Mouse (Mus musculus): ENCODE measurements around the gene Ebp. TPM values are rescaled to one million over a fixed set of nuclear protein-coding genes. Genes with fewer than 3 reads are reported as not detected.

Gene Ebp
- polyA plus RNA-seq, 1 experiment from 2014 or later: 21.7 TPM

DNA sequence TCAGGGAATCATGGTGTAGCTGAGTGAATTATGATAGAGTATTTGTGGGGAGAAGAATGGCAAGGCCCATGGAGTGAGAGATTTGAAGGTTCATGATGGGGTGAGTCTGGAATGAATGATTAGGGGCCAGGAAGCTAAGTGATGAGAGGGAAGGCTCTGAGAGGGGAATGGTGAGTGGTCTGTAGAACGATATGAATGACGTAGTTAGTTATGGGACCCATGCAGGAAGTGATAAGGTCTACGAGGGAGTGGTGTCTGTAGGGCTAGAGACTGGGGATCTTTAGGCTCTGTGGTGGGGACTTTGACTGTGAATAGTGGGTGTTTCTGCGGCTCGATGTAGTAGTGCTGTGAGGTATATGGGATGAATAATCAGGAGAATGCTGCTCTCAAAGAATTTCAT, 13.7 kb downstream of the Ebp start:
- H3K4me3 ChIP-seq: no peak overlapping the region
- WGBS: 88% methylated on average over 5 of the region's 5 CpGs

DNA sequence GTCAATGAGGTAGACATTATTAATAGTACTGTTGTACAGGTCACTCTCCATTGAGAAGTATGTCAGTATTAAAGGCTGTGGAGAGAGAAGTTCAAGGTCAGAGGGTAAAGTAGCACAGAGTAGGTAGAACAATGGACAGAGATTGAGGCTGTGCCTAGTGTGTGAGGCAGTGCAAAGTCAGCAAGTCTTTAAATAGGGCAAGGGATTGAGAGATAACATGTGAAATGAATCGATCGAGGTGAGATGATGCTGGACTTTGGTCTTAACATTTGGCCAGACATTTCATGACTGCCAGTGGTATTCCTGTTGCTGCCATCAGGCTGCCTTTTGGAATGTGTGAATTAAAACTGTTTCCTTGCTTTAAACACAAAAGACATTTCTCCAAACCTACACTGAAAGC, 14.4 kb downstream of the Ebp start:
- Histone ChIP-seq H3K9me3 (no peaks in the 10 kb centered on the region), H3K4me2 (replicated peaks) (no peak overlapping the region), H3K4me3 (no peak overlapping the region), H3K27me3 (no peaks in the 10 kb centered on the region), H3K4me1 (peaks cover 7% of the 10 kb centered on the region), H3K27ac (replicated peaks) (no peak overlapping the region), H3K36me3 (no peaks in the 10 kb centered on the region), H3K9ac (replicated peaks) (no peak overlapping the region)
- 96% methylated on average over 2 of the region's 2 CpGs for WGBS
- no peak for ATAC-seq (replicated peaks)

More for the DNA sequence above, 13.7 kb downstream of the Ebp start:
- H3K9ac ChIP-seq (replicated peaks): no peak overlapping the region
- peaks cover 3% of the 10 kb centered on the region for H3K4me1 ChIP-seq
- H3K27ac ChIP-seq (replicated peaks): no peak overlapping the region
- no peaks in the 10 kb centered on the region for H3K9me3 ChIP-seq
- ATAC-seq (replicated peaks): no peak
- no peaks in the 10 kb centered on the region for H3K27me3 ChIP-seq
- no peaks in the 10 kb centered on the region for H3K36me3 ChIP-seq
- no peak overlapping the region for H3K4me2 ChIP-seq (replicated peaks)

DNA sequence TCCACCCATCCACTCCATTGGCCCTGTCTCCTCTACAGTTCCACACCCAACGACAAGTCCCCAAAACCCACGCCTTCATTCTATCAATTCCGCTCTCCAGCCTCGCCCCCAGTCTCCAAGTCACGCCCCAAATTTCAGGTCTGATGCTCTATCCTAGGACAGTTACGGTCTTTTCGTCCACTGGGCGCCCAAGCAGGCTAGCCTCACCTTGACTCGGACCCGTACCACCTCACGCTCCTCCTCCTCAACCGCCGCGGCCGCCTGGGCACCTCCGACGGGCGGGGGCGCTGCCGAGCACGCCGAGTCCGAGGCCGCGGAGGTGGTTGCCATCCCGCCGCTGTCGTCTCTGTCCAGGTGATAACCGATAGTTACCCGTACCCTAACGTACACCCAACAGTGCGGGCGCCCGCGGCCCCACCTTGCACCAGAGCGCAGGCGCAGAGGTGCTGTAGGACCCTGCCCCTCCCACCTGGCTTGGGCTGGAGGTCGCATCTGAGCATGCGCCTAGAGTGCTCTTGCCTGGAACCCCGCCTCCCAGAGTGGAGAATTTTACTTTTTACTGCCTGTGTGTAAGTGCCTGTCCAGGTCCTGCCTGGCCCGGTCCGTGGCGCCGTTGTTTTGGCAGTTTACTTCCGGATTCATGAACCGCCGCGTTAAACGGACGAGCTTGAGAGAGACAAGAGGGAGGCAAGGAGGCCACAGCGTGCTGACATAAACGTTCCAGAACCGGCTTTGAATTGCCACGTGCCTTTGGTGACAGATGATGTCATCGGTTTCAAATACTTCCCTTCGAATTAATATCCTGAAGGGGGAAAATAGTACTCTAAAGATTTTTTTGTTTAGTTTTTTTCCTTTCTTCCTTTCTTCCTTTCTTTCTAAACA, 17.6 kb downstream of the Ebp start, which contains the start of gene Tbc1d25:
Tbc1d25 (minus strand) TSS at position 678 of the 882 bp plus-strand sequence.
- Histone ChIP-seq H3K4me2 (replicated peaks) (peak within 1 kb of the TSS; percentile 51), H3K4me1 (peaks cover 7% of the 10 kb centered on the region), H3K4me3 (peak within 1 kb of the TSS; percentile 70), H3K27ac (replicated peaks) (peak within 1 kb of the TSS; percentile 46; the same call in 1 of the 2 replicates), H3K9me3 (no peaks in the 10 kb centered on the region), H3K9ac (replicated peaks) (peak within 1 kb of the TSS; percentile 65), H3K36me3 (no peaks in the 10 kb centered on the region), H3K27me3 (no peaks in the 10 kb centered on the region)
- 14% methylated on average over 56 of the region's 56 CpGs for WGBS
- peak; percentile 96 for ATAC-seq (replicated peaks)

DNA sequence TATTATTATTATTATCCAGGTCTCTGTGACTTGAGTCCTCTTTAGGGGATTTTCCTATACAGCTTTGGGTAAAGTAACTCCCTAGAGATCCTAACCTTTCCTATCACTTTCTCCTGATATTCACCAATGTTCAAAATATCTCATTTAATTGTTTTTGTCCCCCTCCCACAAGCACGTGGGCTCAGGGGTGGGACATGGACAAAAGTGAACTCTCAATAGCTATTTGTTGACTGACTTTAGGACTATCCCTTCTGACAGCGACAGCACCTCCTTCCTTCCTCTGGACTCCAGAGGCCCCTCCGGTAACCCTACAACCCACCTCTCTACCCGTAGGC, 18.2 kb downstream of the Ebp start:
- no peaks in the 10 kb centered on the region for H3K36me3 ChIP-seq
- no peak for ATAC-seq (replicated peaks)
- peak overlapping the region; percentile 51 for H3K4me2 ChIP-seq (replicated peaks)
- peaks cover 7% of the 10 kb centered on the region for H3K4me1 ChIP-seq
- no peaks in the 10 kb centered on the region for H3K27me3 ChIP-seq
- H3K9ac ChIP-seq (replicated peaks): peak overlapping the region; percentile 65
- WGBS: 17% methylated on average over 4 of the region's 4 CpGs
- H3K4me3 ChIP-seq: peak overlapping the region; percentile 70
- H3K9me3 ChIP-seq: no peaks in the 10 kb centered on the region
- no peak overlapping the region for H3K27ac ChIP-seq (replicated peaks)

DNA sequence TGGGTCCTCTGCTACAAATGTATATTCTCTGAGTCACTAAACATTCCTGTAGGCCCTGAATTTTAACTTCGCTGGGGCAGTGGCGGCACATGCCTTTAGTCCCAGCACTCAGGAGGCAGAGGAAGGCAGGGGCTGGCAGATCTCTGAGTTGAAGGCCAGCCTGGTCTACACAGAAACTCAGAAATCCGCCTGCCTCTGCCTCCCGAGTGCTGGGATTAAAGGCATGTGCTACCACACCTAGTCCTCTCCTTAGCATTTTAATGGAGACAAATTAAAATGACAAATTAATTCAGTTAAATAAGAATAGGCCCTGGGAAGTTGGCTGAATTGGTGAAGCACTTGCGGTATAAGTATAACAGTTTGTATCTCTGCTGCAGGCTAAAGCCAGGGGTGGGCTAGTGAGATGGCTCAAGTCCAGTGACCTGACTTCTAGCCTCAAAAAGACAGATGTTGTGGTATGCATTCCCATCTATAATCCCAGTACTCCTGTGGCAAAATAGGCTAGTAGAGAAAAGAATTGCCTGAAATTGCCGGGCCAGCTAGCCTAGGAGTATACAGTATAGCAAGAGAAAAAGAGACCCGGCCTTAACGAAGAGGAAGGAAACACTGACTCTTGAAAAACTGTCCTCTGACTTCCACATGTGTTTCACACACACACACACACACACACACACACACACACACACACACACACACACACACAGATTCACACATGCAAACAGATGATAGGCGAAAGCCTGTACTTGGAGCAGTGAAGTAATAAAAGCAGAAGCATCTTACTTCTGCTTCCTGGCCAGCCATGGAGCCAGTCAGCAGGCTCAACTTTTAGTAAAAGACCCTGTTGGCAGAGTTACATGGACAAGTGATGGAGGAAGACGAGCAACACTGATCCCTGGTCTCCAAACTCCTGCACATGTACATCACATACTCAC, 25.3 kb downstream of the Ebp start:
- 89% methylated on average over 9 of the region's 10 CpGs for WGBS
- no peak overlapping the region for H3K4me2 ChIP-seq (replicated peaks)
- H3K27ac ChIP-seq (replicated peaks): no peak overlapping the region
- no peaks in the 10 kb centered on the region for H3K9me3 ChIP-seq
- no peak for ATAC-seq (replicated peaks)
- no peaks in the 10 kb centered on the region for H3K27me3 ChIP-seq
- no peaks in the 10 kb centered on the region for H3K4me1 ChIP-seq
- no peaks in the 10 kb centered on the region for H3K36me3 ChIP-seq
- no peak overlapping the region for H3K4me3 ChIP-seq
- no peak overlapping the region for H3K9ac ChIP-seq (replicated peaks)

DNA sequence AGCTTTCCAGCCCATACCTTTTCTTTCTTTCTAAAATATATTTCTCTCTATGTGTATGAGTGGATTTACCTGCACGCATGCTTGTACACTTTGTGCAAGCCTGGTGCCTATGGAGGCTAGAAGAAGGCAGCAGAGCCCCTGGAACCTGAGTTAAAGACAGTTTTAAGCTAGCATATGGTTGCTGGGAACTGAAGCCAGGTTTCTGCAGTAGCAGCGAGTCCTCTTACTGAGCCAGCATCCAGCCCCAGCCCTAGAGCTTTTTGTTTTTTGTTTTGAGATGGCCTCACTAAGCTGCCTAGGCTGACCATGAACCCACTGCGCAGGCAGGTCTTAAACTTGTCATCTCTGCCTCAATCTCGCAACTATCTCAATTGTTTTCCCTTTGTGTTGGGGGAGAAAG, 28.8 kb downstream of the Ebp start:
- Histone ChIP-seq H3K27ac (replicated peaks) (no peak overlapping the region), H3K36me3 (0 out of 2 replicates have a peak, but pooled peaks cover under 1% of the 10 kb centered on the region), H3K27me3 (no peaks in the 10 kb centered on the region), H3K9ac (replicated peaks) (no peak overlapping the region), H3K4me3 (no peak overlapping the region), H3K9me3 (no peaks in the 10 kb centered on the region), H3K4me1 (no peaks in the 10 kb centered on the region), H3K4me2 (replicated peaks) (no peak overlapping the region)
- WGBS: 90% methylated on average over 4 of the region's 4 CpGs
- ATAC-seq (replicated peaks): no peak

DNA sequence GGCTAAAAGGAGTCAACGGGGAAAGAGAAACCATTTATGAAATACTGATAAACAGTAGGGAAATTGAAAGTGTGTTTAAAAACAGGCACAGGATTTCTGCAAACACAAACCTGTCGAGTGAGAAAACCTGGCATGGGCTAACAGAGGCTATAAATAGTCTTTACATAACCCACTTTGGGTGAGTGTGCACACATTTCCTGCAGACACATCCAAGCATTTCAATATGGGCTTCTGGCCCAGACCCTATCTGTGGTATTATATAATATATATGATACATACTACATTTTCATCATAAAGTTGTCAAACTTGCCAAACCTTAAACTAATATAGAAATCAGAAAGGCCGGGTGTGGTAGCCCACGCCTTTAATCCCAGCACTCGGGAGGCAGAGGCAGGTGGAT, 30.2 kb downstream of the Ebp start:
- ATAC-seq (replicated peaks): no peak
- Histone ChIP-seq H3K36me3 (0 out of 2 replicates have a peak, but pooled peaks cover 6% of the 10 kb centered on the region), H3K4me2 (replicated peaks) (no peak overlapping the region), H3K27ac (replicated peaks) (no peak overlapping the region), H3K9me3 (no peaks in the 10 kb centered on the region), H3K4me3 (no peak overlapping the region), H3K9ac (replicated peaks) (no peak overlapping the region), H3K4me1 (no peaks in the 10 kb centered on the region), H3K27me3 (no peaks in the 10 kb centered on the region)
- WGBS: 90% methylated on average over 5 of the region's 5 CpGs

DNA sequence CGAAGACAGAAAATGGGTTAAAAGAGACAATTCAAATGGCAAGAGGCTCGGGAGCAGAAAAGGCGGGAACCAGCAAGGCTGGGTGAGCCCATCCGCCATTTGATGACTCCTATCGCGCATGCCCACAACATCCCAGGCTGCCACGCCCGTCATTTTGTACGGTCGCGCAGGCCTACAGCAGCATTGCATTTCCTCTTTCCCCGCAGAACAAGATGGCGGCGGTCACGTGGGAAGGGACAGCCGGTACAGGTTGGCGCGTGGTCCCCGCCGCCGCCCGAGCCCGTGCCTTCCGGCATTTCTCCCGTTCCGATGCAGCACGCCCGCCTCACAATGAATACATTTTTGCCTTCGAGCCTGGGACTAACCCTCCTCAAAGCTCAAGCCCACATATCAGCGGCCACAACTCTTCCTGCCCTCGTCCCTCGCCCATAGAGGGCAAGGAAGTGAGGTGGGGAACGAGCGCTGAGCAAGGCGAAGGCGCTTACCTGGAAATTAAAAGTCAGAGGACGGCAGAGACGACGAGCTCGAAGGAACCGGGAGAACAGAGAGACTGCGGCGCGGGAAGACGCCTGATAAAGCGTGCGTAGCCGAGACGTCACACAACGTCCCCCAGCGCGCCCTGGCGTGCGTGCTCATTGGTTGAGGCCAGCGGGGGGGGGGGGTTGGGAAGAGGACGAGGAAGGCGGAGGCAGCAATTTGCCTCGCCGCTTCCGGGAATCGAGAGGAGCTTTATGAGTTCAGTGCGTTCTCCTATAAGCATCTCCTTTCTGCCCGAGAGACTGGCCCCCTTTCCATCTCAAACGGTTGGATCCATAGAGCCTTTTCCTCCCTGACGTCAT, 47.9 kb downstream of the Ebp start, which contains the start of gene Rbm3:
Rbm3 (minus strand) TSS at position 728 of the 839 bp plus-strand sequence.
- H3K9ac ChIP-seq (replicated peaks): peak within 1 kb of the TSS; percentile 85
- peak within 1 kb of the TSS; percentile 71 for H3K4me2 ChIP-seq (replicated peaks)
- peaks cover 16% of the 10 kb centered on the region for H3K4me1 ChIP-seq
- H3K4me3 ChIP-seq: peak within 1 kb of the TSS; percentile 65
- peak; percentile 96 for ATAC-seq (replicated peaks)
- H3K27ac ChIP-seq (replicated peaks): peak within 1 kb of the TSS; percentile 98
- no peaks in the 10 kb centered on the region; the same call in 1 of the 2 replicates for H3K9me3 ChIP-seq
- H3K36me3 ChIP-seq: peaks cover 18% of the 10 kb centered on the region; the same call in 1 of the 2 replicates
- H3K27me3 ChIP-seq: no peaks in the 10 kb centered on the region
- WGBS: 19% methylated on average over 64 of the region's 65 CpGs

DNA sequence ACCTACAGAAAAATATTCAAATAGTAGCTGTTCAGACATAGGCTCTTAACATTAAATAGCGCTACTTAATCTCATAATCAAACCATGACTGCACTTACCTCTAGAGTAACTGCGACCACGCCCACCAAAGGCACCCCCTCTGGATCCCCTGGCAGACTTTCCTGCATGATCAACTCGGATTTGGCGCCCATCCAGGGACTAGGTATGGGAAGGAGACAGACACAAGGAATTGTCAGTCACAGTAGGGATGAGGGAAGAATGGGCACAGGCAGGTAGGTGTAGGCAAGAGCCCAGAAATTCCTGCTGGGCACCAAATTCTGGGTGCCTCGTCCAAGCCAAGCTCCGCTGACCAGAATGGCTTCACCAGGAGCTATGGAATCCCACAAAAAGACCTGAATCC, 49.6 kb downstream of the Ebp start:
- Histone ChIP-seq H3K36me3 (peaks cover 18% of the 10 kb centered on the region), H3K9me3 (no peaks in the 10 kb centered on the region; the same call in 1 of the 2 replicates), H3K27ac (replicated peaks) (no peak overlapping the region), H3K4me2 (replicated peaks) (peak overlapping the region; percentile 71), H3K27me3 (no peaks in the 10 kb centered on the region), H3K9ac (replicated peaks) (peak overlapping the region; percentile 85; the same call in 1 of the 2 replicates), H3K4me3 (peak overlapping the region; percentile 65), H3K4me1 (peaks cover 16% of the 10 kb centered on the region)
- 72% methylated on average over 7 of the region's 7 CpGs for WGBS
- ATAC-seq (replicated peaks): no peak

DNA sequence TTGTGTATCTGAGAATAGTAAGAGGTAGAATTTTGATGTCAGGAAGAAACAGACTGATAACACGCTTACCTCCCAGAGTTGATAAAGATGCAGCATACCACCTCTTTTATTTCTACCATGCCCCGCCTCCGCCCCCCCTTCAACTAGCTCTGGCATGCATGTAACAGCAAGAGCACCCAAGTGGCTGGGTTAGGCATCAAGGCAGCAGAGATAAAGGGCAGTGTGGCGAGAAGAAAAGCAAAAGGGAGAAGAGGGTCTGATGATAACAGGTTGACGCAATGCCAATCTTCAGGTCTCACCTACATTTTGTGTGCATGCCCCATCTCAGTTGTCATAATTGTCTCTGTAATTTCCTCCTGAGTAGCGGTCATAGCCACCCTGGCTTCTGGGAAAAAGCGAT, 50.4 kb downstream of the Ebp start:
- Histone ChIP-seq H3K4me1 (peaks cover 16% of the 10 kb centered on the region), H3K4me2 (replicated peaks) (no peak overlapping the region), H3K36me3 (peaks cover 20% of the 10 kb centered on the region), H3K9me3 (no peaks in the 10 kb centered on the region; the same call in 1 of the 2 replicates), H3K4me3 (no peak overlapping the region), H3K9ac (replicated peaks) (no peak overlapping the region), H3K27ac (replicated peaks) (no peak overlapping the region), H3K27me3 (no peaks in the 10 kb centered on the region)
- no peak for ATAC-seq (replicated peaks)
- 85% methylated on average over 7 of the region's 7 CpGs for WGBS

DNA sequence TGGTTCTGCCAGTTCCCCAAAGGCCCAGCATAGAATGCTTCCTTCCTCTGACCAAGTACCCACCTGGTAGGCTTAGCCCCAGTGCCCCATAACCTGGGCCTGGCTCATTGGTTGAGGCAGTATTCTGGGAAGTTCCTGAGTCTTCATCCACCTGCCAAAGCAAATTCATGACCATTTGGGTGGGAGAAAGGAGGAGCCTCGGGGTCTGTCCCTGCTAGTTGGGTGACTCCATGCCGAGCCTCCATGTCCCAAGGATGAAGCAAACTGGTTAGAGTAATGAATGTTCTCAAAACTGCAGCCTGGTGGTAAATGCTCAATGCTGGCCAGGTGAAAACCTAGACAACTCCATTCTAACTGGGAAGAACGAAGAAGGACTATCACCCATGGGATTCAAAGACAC, 52.3 kb downstream of the Ebp start:
- H3K4me1 ChIP-seq: peaks cover 16% of the 10 kb centered on the region
- 74% methylated on average over 3 of the region's 3 CpGs for WGBS
- H3K4me2 ChIP-seq (replicated peaks): no peak overlapping the region
- peaks cover 20% of the 10 kb centered on the region for H3K36me3 ChIP-seq
- no peak for ATAC-seq (replicated peaks)
- no peak overlapping the region for H3K4me3 ChIP-seq
- H3K9ac ChIP-seq (replicated peaks): no peak overlapping the region
- H3K9me3 ChIP-seq: no peaks in the 10 kb centered on the region; the same call in 1 of the 2 replicates
- H3K27ac ChIP-seq (replicated peaks): no peak overlapping the region
- no peaks in the 10 kb centered on the region for H3K27me3 ChIP-seq
